Mouse (Mus musculus): ENCODE measurements around the gene Flvcr2.
"Not testable (repeated sequence)": the region's sequence is repeated elsewhere in the genome, so short reads cannot be mapped to it uniquely, and the experiment has no call there.

Gene Flvcr2

DNA sequence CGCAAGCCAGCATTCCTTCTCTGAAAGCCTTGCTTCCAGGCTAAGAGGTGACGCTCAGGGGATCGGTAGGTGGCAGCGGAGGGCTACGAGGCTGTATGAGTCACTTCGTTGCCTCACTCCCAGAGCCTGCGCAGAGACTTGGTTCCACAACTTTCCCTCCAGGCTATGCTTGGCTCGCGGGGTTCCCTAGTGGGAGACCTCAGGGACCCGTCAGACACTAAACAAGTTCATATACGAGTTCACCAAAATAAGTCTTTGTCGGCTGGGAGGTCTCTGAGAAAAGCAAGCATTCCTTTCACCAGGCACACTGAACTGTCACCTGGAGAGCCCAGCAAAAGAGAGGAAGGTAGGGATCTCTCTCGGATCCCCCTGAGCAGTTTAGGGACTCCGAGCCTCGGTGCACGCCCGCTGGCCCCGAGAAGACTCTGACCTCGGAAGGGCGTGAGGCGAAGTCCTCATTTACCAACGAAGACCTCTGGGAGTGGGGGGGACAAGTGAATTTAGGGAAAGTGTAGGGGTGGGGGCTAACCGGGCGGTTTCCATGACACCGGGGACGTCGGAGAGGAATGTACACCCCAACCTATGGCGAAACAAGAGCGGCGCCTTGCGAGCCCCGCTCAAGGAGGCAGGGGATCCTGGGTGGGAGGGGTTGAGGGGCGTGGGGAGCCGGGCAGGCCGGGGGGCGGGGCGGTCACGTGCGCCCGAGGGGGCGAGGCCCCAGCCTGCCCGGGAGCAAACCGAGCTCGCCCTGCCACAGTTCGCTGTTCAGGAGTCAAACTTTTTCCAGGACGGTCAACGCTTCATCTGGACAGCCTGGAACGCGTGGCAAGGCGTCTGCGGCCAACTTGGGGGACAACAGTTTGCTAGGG, at the start of gene Flvcr2:
Gene Flvcr2 (plus strand): TSS at position 713 of the 869 bp plus-strand sequence.
- peak; percentile 91 for DNase-seq

DNA sequence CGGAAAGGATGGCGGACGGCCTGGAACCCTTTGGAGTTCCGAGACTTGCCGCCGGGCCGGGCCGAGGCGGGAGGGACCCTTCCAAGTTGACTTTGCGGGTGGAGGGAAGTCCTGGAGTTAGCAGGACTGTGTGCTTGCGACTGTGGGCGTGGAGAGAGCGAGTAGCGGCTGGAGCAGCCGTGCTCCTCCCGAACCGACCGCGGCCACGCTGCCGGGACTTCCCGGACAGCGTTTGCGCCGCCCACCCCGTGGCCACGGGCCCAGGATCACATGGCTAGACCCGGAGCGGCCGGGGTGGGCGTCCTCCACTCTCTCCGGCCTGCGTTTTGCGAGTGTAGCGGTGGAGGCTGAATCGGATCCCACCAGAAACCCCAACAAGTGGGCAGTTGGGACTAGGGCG, 48.2 kb upstream of the Flvcr2 start:
- not testable (repeated sequence) for DNase-seq

- no peak for DNase-seq
Observed at GRCm38 (mm10) chr12:85700191-85700841, 46.0 kb upstream of the Flvcr2 start.

- DNase-seq: no peak
Observed at GRCm38 (mm10) chr12:85700842-85701223, 45.5 kb upstream of the Flvcr2 start.

- DNase-seq: no peak
Observed at GRCm38 (mm10) chr12:85702166-85703055, 43.9 kb upstream of the Flvcr2 start.

DNA sequence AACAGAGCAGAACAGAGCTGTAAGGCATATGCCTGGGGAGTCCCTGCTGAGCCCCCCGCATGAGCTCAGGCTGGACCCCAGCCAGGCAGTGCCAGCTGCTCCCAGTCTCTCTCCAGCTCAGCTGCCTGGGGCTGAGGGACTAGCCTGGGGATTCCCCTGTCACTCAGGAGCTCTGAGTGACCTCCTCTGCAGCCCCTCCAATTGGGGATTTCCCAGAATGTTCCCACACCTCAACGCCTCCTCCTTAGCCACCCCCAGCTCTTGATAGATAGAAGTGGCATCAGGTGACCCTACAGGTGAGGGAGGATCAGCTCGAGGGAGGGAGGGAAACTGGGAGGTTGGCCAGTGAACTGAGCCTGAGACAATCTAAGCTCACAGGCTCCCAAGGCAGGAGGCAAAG, 42.8 kb upstream of the Flvcr2 start:
- DNase-seq: no peak

DNA sequence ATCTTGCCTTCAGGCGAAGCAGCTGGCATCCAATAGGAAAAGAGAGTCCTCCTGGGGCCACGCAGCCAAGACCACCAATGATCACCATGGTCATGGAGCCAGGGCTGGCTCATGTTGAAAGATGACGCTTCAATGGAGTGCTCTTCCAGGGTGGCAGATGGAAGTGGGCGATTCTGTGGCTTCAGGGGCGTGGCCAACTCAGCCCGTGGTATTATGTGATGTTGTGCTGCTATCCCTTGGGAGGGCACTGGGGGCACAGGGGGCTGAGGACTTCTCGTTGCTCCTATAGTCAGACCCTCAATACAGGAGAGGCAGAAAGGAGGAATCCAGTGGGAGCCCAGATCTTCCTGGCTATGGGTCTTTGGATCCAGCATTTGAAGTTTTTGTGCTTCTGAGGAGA, 41.8 kb upstream of the Flvcr2 start:
- DNase-seq: no peak

DNA sequence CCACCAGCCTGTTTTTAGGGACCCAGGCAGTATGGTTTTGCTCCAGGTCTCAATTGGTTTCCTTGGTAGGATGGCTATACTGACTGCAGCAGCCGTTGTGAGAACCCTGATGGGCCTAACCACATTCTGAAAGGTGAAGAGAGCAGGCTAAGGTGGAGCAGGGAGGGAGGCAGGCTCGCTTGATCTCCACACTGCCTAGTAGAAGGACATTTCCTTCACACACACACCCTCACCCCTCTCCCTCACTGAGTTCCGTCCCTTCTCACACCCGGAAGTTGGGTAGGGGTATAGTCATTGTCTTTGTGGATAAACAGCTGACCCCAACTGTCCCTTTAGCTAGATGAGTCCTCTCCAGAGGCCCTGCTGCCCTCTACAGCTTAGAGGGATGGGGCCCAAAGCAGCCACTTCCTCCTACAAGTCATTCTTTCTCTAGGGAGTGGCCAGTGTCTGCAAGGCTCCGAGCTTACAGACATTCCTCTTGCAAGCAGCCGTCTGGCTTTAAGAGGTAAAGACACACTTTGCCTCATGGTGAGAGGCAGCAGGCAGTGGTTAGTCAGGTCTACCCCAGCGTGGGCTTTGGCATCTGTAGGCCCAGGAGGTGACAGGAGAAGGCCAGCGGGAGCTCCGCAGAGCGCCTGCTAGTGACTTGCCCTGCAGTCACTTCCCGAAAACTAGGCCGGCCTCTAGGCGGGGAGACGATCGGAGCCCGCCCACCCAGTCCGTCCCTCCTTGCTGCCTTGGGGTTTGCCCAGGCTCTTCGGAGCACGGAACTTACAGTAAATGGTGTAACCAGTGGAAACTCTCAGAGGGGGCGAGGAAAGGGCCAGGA, 41.1 kb upstream of the Flvcr2 start:
- peak; percentile 85 for DNase-seq

DNA sequence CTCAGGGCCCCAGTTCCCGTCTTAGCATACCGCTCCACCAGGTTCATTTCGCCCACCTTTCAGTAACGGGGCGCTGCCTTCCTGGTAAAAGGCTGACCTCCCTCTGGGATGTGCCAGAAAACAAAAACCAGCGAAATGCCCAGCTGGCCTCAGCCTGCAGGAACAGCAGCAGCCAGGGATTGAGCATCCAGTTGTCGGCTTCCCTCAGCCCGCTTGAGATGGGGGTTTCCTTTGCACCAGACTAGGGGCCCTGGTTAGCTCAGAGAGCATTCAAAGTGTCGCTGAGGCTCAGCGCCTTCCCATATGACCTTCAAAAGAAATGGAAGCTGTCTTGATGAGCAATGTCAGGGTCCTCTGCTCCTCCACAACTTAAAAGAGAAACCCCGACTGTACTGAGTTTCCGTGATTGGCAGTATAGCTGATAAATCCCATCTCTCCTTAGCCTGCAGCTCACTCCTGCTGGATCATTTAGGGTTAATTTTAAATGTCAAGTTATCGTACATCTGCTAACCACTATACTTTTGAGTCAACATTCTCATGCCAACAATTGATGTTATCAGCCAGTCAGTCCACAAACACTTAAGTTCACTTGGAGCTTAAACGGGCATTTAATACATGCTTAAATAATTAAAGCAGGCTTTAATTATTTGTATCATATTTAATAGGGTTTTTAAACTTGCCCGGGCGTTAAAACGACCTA, 40.4 kb upstream of the Flvcr2 start:
- no peak for DNase-seq

GRCm38 (mm10) chr12:85706906-85707305, 39.4 kb upstream of the Flvcr2 start:
- no peak for DNase-seq

DNA sequence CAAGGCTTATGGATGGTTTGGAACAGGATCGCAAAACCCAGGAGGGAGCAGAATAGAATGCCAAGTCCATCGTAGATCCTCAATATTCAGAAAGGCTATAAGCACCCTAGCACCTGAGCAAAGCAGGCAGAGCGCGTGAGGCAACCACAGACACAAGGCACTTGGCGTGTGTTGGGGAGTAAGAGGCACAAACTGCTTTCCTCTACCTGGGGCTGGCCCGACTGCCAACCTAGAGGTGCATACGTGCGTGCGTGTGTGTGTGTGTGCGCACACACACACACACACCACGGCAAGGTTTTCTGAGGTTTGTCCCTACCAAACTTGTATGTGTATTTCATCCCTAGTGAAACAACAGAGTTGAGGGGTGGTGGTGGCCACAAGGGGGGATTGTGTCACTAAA, 38.9 kb upstream of the Flvcr2 start:
- DNase-seq: no peak

DNA sequence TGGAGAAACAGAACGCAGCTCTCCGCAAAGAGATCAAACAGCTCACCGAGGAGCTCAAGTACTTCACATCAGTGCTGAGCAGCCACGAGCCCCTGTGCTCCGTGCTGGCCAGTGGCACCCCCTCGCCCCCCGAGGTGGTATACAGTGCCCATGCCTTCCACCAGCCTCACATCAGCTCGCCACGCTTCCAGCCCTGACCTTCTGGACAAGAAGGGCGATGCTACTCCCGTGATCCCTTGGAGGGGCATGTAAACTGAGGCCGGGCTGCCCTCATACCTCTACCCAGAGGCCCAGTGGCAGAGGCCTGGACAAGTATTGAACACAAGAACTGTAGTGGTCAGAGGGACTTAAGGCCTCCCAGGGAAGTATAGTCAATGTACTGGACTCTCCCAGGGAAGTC, 37.8 kb upstream of the Flvcr2 start:
- DNase-seq: no peak

- DNase-seq: no peak
Observed at GRCm38 (mm10) chr12:85710695-85711094, 35.6 kb upstream of the Flvcr2 start.

- no peak for DNase-seq
Observed at GRCm38 (mm10) chr12:85712587-85712986, 33.8 kb upstream of the Flvcr2 start.

DNA sequence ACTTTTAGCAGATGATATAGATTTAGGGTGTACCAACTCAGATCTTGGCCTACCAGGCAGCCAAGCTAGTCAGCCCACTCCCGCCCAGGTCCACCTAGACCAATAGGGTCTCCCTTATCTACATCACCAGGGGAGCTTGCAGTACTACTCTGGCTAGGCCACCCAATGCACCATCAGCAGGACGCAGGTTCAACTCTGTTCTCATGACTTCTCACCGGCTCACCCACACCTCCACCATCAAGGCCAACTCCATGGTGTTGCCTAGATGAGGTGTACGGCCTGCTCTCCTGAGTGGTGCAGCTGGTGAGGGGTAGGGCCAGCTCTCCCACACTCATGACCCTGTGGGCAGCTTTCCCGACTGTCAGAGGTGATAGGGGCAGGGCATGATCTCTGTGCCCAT, 32.2 kb upstream of the Flvcr2 start:
- no peak for DNase-seq

DNA sequence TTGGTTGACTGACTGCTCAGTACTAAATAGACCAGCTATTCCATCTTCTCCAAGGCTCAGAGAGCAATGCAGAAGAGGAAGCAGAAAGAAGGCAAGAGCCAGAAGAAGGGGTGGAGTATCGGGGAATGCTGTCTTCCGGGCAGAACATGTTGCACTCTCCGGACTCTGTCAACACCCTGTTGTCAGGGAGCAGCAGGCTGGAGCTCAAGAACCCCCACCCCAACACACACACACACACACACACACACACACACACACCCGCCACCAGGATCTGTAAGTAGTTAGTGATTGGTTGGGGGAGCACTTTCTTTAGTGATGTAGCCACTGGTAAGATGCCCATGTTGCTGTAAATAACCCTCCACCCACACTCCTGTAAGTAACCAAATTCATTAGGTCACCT, 21.0 kb upstream of the Flvcr2 start:
- DNase-seq: no peak

DNA sequence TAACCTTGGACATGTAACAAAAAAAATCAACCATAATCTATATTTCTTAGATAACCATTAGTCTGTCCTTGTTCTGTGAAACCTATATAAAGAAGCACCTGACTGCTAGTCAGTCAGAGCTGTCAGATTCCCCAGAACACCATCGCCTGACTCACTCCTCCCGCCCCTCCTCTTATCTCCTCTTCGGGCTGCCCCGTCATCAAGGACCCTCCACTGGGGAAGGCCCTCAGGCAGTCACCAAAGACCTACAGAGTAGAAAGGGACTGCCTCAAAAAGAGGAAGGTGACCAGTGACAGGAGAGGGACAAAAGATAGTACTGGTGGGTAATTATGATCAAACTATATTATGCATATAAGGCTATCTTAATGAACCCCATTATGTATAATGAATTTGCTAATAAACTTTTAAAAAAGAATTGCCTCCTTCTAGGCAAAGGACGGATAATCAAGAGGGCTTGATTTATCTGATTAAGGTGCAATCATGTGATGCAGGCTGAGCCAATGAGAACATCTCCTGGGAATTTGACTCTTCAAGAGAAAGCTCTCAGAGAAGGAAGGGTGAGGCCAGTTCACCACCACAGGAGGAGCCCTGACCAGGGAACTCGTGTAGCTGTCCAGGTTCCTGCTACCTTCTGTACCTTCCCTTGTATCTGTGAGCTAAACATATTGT, 19.5 kb upstream of the Flvcr2 start:
- DNase-seq: no peak

GRCm38 (mm10) chr12:85728181-85728580, 18.2 kb upstream of the Flvcr2 start:
- no peak for DNase-seq

DNA sequence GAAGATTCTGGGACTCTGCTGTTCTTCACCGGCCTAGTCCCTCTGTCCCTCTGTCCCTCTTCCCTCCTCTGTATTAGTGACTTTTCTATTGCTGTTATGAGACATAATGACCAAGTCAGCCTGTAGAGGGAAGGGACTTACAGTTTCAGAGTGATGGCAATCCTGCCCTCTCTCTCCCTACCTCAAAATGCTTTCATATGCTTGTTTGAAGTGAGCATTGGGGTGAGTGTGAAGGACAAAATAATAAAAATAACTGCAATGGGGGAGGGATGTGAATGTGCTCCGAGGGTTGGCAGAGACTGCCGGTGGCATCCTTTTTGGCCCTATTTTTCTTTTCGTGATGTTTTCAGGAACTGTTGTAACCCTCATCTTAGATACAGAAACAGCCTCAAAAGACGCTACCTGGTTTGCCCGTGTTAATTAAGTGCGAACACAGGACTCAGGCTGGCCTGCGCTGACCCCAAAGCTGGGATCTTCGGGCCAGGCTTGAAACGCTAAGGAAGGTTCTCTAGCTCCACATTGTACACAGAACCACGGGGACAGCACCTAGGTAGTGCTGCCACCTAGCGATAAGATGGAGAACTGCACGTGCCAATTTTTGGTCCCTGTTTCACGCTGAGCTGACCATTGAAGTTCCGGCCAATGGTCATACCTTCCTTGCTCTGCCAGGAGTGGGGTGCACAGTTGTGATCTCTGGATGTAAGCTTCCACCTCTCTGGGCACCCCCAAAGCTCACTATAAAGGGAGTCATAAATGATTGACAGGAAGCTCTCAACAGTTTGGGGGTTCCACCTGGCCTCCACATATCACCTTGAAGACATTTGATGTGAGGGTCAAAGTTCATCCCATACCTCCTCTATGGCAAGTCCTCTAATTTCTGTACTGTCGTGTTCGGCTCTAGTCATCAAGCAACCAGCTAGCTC, 17.1 kb upstream of the Flvcr2 start:
- peak; percentile 73 for DNase-seq

GRCm38 (mm10) chr12:85729945-85730290, 16.4 kb upstream of the Flvcr2 start:
- DNase-seq: no peak
